Mouse (Mus musculus) spleen, postnatal 14 days (tissue): Measurements from ENCODE around the gene Glrx.
"Not testable (repeated sequence)": the region's sequence is repeated elsewhere in the genome, so short reads cannot be mapped to it uniquely, and the experiment has no call there.

Experiments
- DNase-seq, 2 experiments: peaks; one replicate each; pipeline ENCODE4 v3.0.0; 2021 to 2022; ENCODE audit warnings: low spot score in 2 of 2

Glrx gene

GRCm38 (mm10) chr13:75835461-75835860 is 4.2 kb upstream of the Glrx start:
- no peak for DNase-seq

DNA sequence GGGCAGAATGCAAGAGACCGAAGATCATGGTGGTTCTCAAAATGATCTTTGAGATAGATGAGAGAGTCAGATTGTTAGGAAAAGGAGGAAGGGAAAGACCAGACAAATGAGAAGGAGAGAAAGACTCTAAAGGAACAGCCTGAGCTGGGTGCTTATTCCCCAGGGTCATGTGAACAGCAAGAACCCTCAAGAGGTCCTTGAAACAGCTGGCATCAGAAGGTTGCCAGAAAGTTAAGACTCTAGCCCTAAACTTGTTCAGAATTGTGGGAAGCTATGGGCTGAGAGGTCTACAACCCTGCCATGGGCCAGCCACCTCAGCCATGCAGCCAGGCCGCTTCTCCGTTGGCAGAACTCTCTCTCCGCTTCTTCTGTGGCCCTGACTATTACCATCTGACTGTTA is 1.2 kb upstream of the Glrx start:
- DNase-seq, result no peak

DNA sequence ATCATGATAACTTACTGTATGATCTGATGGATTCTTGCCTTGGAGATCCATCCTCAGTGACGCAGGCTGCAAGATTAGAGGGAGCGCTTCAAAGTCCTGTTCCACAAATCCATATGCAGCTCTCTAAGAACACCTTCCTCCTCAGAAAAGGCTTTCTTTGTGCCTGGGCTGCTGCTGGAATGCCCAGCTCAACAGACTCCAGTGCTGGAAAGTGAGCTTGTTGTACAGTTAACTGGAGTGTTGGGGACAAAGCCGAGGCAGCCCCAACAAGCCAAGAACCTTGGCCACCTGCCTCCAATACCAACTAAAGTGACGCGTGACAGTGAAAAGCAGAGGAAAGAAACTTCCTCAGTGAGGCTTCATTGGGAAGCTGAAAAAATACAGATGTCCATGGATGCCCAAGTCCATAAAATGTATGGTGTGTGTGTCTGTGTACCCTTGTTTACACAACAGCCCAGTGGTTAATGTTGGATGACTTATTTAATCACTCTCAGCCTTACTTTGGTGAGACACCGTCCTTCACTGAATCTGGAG is 1.2 kb downstream of the Glrx start:
- DNase-seq, result no peak

DNA sequence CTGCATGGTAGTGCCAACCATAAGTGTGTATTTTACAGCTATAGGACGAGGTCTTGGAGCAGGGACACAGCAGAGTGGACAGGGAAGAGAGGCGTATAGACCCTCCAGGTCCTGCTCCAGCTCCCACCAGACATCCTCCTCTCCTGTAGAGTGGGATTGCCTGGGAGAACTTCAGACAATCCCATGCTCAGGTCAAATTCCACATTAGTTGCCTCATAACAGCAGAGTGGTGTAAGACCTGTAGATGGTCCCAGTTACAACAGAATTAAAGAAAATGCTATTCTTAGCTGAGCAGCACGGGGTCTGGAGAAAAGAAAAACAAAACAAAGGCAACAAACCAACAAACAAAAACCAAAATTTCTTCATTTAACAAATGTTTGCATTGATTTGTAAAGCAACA is 2.3 kb downstream of the Glrx start:
- DNase-seq, result no peak

DNA sequence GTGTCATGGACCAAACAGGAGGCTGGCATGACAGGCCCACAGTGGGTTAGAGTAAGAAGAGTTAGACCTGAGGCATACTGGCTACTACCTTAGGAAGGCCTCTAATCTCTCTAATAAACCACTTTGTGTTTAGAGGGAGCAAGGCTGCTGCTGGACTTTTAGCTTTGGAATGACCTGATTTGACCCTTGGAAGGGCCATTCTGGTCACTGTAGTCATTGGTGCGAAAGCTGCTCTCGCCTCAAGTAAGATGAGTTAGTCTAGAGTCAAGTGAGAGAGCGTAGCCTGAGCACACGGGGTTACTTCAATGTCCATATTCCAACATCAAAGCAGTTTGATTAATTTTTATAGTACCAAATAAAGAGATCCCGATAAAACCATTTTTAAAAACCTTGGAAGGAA is 3.7 kb downstream of the Glrx start:
- DNase-seq, result no peak

DNA sequence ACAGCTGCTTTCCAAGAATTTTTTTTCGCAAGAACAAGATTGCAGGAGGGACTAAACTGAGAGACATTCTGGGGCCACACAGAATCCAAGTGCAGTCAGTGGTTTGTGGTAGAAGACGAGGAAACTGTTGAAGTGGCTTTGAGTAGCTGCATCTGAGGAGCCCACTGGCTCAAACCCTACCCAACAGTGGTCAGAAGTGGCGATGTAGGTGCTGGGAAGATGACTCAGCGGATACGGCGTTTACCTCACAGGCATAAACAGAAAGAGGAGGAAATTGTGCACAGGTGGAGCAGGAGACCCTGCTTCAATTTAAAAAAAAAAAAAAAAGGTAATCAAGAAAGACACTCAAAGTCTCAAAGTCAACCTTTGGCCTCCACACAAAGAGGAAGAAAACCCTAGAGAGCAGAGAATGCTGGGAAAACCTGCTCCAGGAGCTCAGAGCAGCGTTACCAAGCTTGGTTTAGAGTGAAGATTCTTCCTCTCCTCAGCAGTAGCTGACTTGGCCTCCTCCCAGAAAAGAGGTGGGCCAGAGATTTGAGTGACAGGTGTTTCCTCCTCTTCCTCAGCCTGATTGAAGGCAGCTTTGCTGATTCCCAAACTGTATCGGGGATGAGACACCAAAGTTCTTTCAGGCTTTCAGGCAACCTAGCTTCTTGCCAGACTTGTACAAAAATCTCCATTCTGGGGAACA is 4.5 kb downstream of the Glrx start:
- no peak for DNase-seq

GRCm38 (mm10) chr13:75844833-75845518 is 5.3 kb downstream of the Glrx start:
- no peak for DNase-seq

- no peak for DNase-seq
Observed at GRCm38 (mm10) chr13:75845519-75846166, 6.0 kb downstream of the Glrx start.

- DNase-seq, result no peak
Observed at GRCm38 (mm10) chr13:75847027-75847426, 7.4 kb downstream of the Glrx start.

GRCm38 (mm10) chr13:75852027-75852426 is 12.4 kb downstream of the Glrx start:
- no peak for DNase-seq

- DNase-seq, result no peak
Observed at GRCm38 (mm10) chr13:75853118-75853517, 13.4 kb downstream of the Glrx start.

DNA sequence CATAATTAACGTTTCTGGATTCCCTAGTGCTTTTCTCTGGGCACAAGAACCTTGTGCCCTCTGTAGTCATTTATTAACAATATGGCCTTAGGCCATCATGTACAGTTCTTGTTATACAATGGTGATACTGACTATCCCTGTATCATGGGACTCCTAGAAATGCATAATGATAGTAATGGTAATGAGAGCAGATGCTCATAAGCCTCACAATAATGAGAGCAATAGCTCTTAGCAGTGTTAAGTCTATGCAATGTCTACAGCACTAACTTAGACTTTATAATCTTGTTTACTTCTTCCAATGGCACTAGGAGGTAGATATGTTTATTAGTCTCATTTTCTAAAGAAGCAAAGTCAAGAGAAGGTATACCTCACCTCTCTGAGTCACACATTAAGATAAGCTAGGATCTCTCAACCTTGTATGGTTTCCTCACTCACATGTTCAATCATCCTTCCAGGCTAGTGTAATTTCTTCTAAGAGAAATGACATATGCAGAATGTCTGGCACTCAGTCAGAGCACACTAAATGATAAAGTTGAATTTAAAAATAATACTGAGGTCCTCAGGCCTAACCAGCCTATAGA is 19.7 kb downstream of the Glrx start:
- DNase-seq, result no peak

DNA sequence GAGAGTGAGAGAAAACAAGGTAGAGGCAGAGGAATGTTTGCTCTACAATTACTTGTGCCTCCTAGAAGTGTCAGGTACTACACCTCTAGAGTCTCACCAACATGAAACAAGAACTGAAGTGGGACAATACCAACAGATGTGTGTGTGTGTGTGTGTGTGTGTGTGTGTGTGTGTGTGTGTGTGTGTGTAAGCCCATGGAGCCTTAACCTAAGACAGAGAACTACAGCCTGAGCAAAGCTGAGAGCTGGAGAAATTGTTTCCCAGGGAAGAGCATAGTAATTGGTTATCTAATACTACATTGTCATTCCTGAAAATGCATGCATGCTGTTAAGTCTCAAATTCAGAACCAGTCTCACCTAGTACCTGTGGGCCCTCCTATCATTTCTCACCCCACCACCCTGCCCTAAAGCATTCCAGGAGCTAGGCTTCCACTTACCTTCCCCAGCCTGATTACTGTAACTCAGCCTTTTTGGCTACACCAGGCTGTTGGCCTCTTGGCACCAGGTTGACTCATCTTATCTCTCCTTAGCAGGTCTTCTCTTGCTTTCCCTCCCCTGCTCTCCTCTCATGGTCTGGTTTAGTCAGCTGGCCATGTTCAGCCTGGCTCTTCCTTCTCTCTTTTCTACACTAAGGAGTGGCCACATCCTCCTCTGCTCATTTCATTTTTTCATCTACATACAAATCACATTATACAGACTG is 26.0 kb downstream of the Glrx start:
- DNase-seq, result no peak

GRCm38 (mm10) chr13:75867876-75868275 is 28.2 kb downstream of the Glrx start:
- DNase-seq, result no peak

- DNase-seq, result no peak
Observed at GRCm38 (mm10) chr13:75874608-75875376, 35.1 kb downstream of the Glrx start.

GRCm38 (mm10) chr13:75876188-75876587 is 36.5 kb downstream of the Glrx start:
- not testable (repeated sequence) for DNase-seq

DNA sequence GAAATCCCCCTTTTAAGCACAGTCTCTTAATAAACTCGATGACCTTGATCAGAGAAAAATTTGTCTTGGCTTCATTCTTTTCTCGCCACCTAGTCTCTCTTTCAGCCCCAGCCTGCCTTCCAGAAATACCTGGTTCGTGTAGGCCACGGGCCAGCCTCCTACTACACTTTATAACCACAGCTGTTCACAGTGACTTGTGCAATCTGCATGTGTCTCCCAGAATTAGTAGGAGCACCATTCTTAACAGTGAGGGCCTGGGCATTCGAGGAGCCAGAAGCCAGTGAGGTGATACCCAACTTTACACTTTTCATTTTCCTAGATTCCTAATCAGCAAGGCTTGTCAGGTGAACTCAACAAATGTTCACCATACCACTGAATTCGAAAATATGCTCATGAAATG is 36.9 kb downstream of the Glrx start:
- DNase-seq, result no peak

DNA sequence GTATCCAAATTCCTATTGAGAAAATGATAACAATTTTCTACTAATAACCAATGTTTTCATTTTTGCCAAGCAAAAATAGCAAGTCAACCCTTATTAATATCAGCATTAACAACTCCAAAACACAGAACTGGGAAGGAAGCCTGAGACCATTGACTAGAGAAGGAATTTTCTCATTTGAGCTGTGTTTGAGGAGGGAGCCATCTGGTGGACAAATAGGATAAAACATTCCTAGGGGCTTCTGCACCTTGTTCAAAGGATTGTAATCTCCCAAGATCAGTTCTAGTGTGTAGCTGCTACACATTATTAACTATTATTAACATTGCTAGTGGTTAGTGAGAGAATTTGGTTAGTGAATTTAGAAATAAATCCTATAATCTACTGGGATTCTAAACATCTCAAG is 38.2 kb downstream of the Glrx start:
- peak in 1 of 2 experiments; percentile 11 for DNase-seq

- DNase-seq, result no peak
Observed at GRCm38 (mm10) chr13:75879756-75880155, 40.1 kb downstream of the Glrx start.

GRCm38 (mm10) chr13:75880501-75880900 is 40.8 kb downstream of the Glrx start:
- no peak for DNase-seq

DNA sequence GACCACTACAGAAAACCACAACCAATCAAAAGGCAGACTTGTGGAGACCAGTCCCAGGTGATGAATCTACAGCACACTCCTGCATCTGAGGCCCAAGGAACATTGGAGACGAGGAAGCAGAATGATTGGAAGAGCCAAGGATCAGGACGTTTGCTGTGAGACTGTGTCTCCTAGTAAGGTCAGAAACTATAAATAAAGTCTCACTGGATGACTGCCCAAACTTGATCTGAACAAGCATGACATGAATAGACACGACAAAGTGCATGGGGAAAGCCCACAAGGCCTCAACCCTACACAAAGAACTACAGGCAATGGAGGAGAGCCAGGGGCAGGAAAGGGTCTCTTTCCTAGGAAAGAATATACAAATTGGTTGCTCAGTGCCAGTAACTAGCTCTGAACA is 44.1 kb downstream of the Glrx start:
- no peak for DNase-seq
